Mouse (Mus musculus) cerebellum, adult 2 months (tissue): ENCODE measurements around the gene Slc1a5.

Experiments used
- CTCF ChIP-seq: fragments of 200-500 bp; IDR thresholded peaks from 2 replicates; pipeline ENCODE4 v1.5.1; 2011; ENCODE audit warnings: low read depth, mild to moderate bottlenecking, control low read depth, low read length, moderate library complexity, borderline replicate concordance; ENCODE audit not compliant: insufficient read depth
- POLR2A ChIP-seq: fragments of 200-500 bp; IDR thresholded peaks from 2 replicates; pipeline ENCODE4 v1.6.1; 2011; ENCODE audit warnings: low read length, control low read depth, borderline replicate concordance; ENCODE audit not compliant: insufficient read depth

GRCm38 (mm10) chr7:16760292-16760691 lies 20.8 kb upstream of the Slc1a5 start:
- TF ChIP-seq POLR2A: no peak
- TF ChIP-seq CTCF: no peak
